Mouse (Mus musculus) MEL (cell line): ENCODE measurements at regions not wholly inside any gene's neighbourhood (a gene's known extent, or its start where the extent isn't known, plus 50 kb on each side); places are given as distances from the start of the nearest gene placed in this dataset.

Experiments
- DNase-seq: peaks from one replicate; pipeline ENCODE4 v3.0.0; 2011; ENCODE audit warnings: low read depth, low spot score
- H3K27ac ChIP-seq: 2 replicates; pipeline ENCODE4 v1.5.1; 2012; ENCODE audit warnings: low read depth, mild to moderate bottlenecking, control low read depth, low read length, moderate library complexity; ENCODE audit not compliant: control insufficient read depth
- H3K27me3 ChIP-seq, 2 experiments: fragments of 150-350 bp in 1 of 2; sonication (generic) in 1 of 2; 2 replicates each; pipeline ENCODE4 v1.6.1; 2012; ENCODE audit warnings: low read length in 2 of 2, mild to moderate bottlenecking in 2 of 2, improper control_type of control experiment in 1 of 2, moderate library complexity in 1 of 2; ENCODE audit not compliant: insufficient read depth in 2 of 2, control insufficient read depth in 1 of 2
- H3K36me3 ChIP-seq, 2 experiments: 2 replicates each; pipeline ENCODE4 v1.6.1; 2012 to 2014; ENCODE audit warnings: low read length in 2 of 2, improper control_type of control experiment in 1 of 2, inconsistent platforms in 1 of 2, mild to moderate bottlenecking in 1 of 2; ENCODE audit not compliant: insufficient read depth in 2 of 2, control insufficient read depth in 1 of 2
- H3K4me1 ChIP-seq, 2 experiments: fragments of 150-350 bp in 1 of 2; sonication (generic) in 1 of 2; 2 replicates each; pipeline ENCODE4 v1.6.1; 2012; ENCODE audit warnings: low read length in 2 of 2, improper control_type of control experiment in 1 of 2, mild to moderate bottlenecking in 1 of 2; ENCODE audit not compliant: insufficient read depth in 2 of 2, control insufficient read depth in 1 of 2
- H3K4me3 ChIP-seq, 2 experiments: fragments of 150-350 bp in 1 of 2; sonication (generic) in 1 of 2; 2 replicates each; pipeline ENCODE4 v1.5.1; 2012; ENCODE audit warnings: low read depth in 2 of 2, low read length in 2 of 2, mild to moderate bottlenecking in 2 of 2, moderate library complexity in 2 of 2, control low read depth in 1 of 2, improper control_type of control experiment in 1 of 2; ENCODE audit not compliant: control insufficient read depth in 1 of 2, insufficient read depth in 1 of 2
- H3K79me2 ChIP-seq: 2 replicates; pipeline ENCODE4 v1.6.1; 2012; ENCODE audit warnings: mild to moderate bottlenecking, low read length, moderate library complexity; ENCODE audit not compliant: control insufficient read depth, poor library complexity, insufficient read depth
- H3K9ac ChIP-seq: 2 replicates; pipeline ENCODE4 v1.6.1; 2012; ENCODE audit warnings: low read depth, mild to moderate bottlenecking, control low read depth, low read length, moderate library complexity; ENCODE audit not compliant: control insufficient read depth, poor library complexity, severe bottlenecking
- H3K9me3 ChIP-seq: fragments of 150-350 bp; sonication (generic); replicated peaks from 2 replicates; pipeline ENCODE4 v1.6.1; 2012; ENCODE audit warnings: mild to moderate bottlenecking, low read length, improper control_type of control experiment, moderate library complexity; ENCODE audit not compliant: insufficient read depth
- CHD2 ChIP-seq: IDR thresholded peaks from 2 replicates; pipeline ENCODE4 v1.6.1; 2011; ENCODE audit warnings: low read length, improper control_type of control experiment
- CTCF ChIP-seq, 3 experiments: IDR thresholded peaks in 2 of 3; conservative IDR thresholded peaks in 1 of 3; 2 replicates each; pipeline ENCODE4 v1.5.1; 2011 to 2012; ENCODE audit warnings: low read length in 3 of 3, low read depth in 2 of 3, mild to moderate bottlenecking in 2 of 3, improper control_type of control experiment in 1 of 3, inconsistent platforms in 1 of 3, mixed read lengths in 1 of 3, moderate library complexity in 1 of 3; ENCODE audit not compliant: control insufficient read depth in 1 of 3, insufficient read depth in 1 of 3, poor library complexity in 1 of 3, severe bottlenecking in 1 of 3
- E2F4 ChIP-seq: IDR thresholded peaks from 2 replicates; pipeline ENCODE4 v1.6.1; 2011; ENCODE audit warnings: low read depth, low read length, improper control_type of control experiment, borderline replicate concordance
- KAT2A ChIP-seq: conservative IDR thresholded peaks from 2 replicates; pipeline ENCODE4 v1.6.1; 2012; ENCODE audit warnings: low read depth, low read length, improper control_type of control experiment, inconsistent platforms
- MAX ChIP-seq: IDR thresholded peaks from 2 replicates; pipeline ENCODE4 v1.6.1; 2011; ENCODE audit warnings: low read length, improper control_type of control experiment
- MXI1 ChIP-seq: IDR thresholded peaks from 2 replicates; pipeline ENCODE4 v1.6.1; 2011; ENCODE audit warnings: mild to moderate bottlenecking, low read depth, low read length, improper control_type of control experiment
- MYB ChIP-seq: IDR thresholded peaks from 2 replicates; pipeline ENCODE4 v1.6.1; 2011; ENCODE audit warnings: mild to moderate bottlenecking, low read depth, low read length, improper control_type of control experiment
- MYC ChIP-seq: IDR thresholded peaks from 2 replicates; pipeline ENCODE4 v1.6.1; 2011; ENCODE audit warnings: low read depth, mild to moderate bottlenecking, low read length, improper control_type of control experiment, moderate library complexity
- RCOR1 ChIP-seq: IDR thresholded peaks from 2 replicates; pipeline ENCODE4 v1.6.1; 2012; ENCODE audit warnings: low read depth, mild to moderate bottlenecking, inconsistent platforms, low read length, improper control_type of control experiment
- SIN3A ChIP-seq: IDR thresholded peaks from 2 replicates; pipeline ENCODE4 v1.6.1; 2012; ENCODE audit warnings: low read length, improper control_type of control experiment, inconsistent platforms
- SMC3 ChIP-seq: IDR thresholded peaks from 2 replicates; pipeline ENCODE4 v1.6.1; 2011; ENCODE audit warnings: low read depth, low read length, improper control_type of control experiment
- TBP ChIP-seq: IDR thresholded peaks from 2 replicates; pipeline ENCODE4 v1.8.0; 2011; ENCODE audit warnings: low read depth, low read length, improper control_type of control experiment
- ZKSCAN1 ChIP-seq: IDR thresholded peaks from 2 replicates; pipeline ENCODE4 v1.6.1; 2012; ENCODE audit warnings: low read depth, mild to moderate bottlenecking, inconsistent platforms, low read length, improper control_type of control experiment, moderate library complexity

GRCm38 (mm10) chr6:52417439-52418124 is 104.3 kb downstream of the Evx1 start:
- no peak for DNase-seq
- TF ChIP-seq E2F4 (no peak), SMC3 (no peak), CTCF (IDR thresholded peaks at IDR 0.05 in 2 of 3, conservative IDR thresholded peaks at IDR 0.05 in 1 of 3; ENCODE audit: control insufficient read depth in 1 of 3, insufficient read depth in 1 of 3, low read depth in 2 of 3, low read length in 3 of 3, poor library complexity in 1 of 3, severe bottlenecking in 1 of 3) (no peak), MAX (no peak), TBP (no peak)

DNA sequence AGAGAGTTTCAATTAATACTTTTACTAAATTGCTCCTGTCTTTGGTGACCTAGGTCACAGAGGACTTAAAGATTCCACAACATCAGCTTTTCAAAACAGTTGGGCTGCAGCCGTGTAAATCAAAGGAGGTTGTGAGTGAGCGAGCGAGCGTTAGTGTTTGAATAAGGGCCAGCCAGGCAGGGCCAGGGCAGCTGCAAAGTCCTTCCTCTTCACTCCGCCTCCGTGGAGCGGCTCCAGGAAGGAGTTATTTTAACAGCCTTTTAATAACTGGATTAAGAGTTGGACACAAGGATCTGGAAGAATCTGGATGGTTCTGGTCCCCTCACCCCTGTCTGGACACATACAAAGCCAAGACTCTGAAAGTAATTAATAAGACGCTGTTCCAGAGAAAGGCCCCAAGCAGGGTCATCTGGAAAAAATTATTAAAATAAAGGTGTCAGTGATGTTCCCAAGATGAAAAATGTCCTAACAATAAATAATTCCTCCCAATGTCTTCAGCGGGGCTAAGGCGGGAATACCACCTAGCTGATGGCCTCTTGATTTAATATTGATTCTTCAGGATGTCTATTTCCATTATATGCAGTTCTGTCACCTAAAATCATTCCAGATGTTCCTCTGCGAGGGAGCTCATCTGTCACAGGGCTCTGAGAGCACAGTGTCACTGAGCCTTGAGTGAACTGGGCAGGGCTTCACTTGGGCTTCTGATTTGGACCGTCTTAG is 105.3 kb downstream of the Evx1 start:
- Histone ChIP-seq H3K4me3 (no peak overlapping the region), H3K9me3 (no peaks in the 10 kb centered on the region), H3K4me1 (no peaks in the 10 kb centered on the region), H3K27me3 (no peaks in the 10 kb centered on the region)
- TF ChIP-seq SIN3A, result no peak
- TF ChIP-seq MXI1, result no peak
- TF ChIP-seq MYC, result no peak
- TF ChIP-seq MYB, result no peak
- TF ChIP-seq RCOR1, result no peak
- no peak for TF ChIP-seq KAT2A
- TF ChIP-seq, all 39 proteins: peak for 0
- Histone ChIP-seq H3K27ac (no peak overlapping the region), H3K9ac (no peak overlapping the region), H3K79me2 (no peaks in the 10 kb centered on the region), H3K36me3 (no peaks in the 10 kb centered on the region)
- DNase-seq, result no peak

More at GRCm38 (mm10) chr6:52417439-52418124, 104.3 kb downstream of the Evx1 start:
- H3K9me3 ChIP-seq, result no peaks in the 10 kb centered on the region
- H3K9ac ChIP-seq, result no peak overlapping the region
- H3K4me3 ChIP-seq, result no peak overlapping the region
- H3K27me3 ChIP-seq, result no peaks in the 10 kb centered on the region
- H3K27ac ChIP-seq, result no peak overlapping the region
- H3K36me3 ChIP-seq, result no peaks in the 10 kb centered on the region
- H3K79me2 ChIP-seq, result no peaks in the 10 kb centered on the region
- H3K4me1 ChIP-seq, result no peaks in the 10 kb centered on the region

DNA sequence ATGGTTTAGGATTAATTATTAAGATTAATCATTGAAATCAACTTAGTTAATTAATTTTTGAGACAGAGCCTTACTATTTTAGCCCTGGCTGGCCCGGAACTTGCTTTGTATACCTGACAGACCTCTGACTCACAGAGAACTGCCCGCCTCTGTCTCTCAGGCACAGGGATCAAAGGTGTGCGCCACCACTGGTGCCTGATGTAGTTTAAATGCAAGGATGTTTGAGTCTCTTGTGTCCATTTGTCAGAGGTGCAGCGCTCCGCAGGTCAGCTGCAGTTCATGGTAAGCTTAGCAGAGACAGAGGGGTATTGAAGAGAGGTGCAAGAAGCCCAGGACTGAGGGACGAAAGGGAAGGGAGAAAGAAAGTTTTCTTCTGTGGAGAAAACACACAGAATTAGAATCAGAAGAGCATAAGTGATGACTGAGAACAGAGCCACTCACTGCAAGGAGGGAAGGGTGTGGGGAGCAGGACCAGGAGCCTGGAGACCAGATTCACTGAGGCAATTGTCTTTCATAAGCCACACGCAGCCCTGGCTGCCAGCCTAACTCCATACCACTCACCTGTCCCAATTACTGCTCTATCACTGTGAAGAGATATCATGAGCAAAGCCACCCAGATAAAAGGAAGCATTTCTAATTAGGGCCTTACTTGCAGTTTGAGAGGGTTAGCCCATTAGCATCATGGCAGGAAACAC is 107.1 kb downstream of the Evx1 start:
- no peaks in the 10 kb centered on the region for H3K9me3 ChIP-seq
- H3K27me3 ChIP-seq, result no peaks in the 10 kb centered on the region
- no peak overlapping the region for H3K9ac ChIP-seq
- TF ChIP-seq CHD2 (no peak), KAT2A (no peak), ZKSCAN1 (no peak)
- no peaks in the 10 kb centered on the region for H3K79me2 ChIP-seq
- no peaks in the 10 kb centered on the region for H3K4me1 ChIP-seq
- H3K36me3 ChIP-seq, result no peaks in the 10 kb centered on the region
- no peak overlapping the region for H3K4me3 ChIP-seq
- H3K27ac ChIP-seq, result no peak overlapping the region
- DNase-seq, result no peak
